Mouse (Mus musculus) MEL (cell line): ENCODE data around the gene Cacna1h.

Source experiments
- BHLHE40 ChIP-seq: IDR thresholded peaks from 2 replicates; pipeline ENCODE4 v1.6.1; 2012; ENCODE audit warnings: low read depth, mild to moderate bottlenecking, inconsistent platforms, low read length, improper control_type of control experiment, borderline replicate concordance
- CHD2 ChIP-seq: IDR thresholded peaks from 2 replicates; pipeline ENCODE4 v1.6.1; 2011; ENCODE audit warnings: low read length, improper control_type of control experiment
- CTCF ChIP-seq, 3 experiments: IDR thresholded peaks in 2 of 3; conservative IDR thresholded peaks in 1 of 3; 2 replicates each; pipeline ENCODE4 v1.5.1; 2011 to 2012; ENCODE audit warnings: low read length in 3 of 3, low read depth in 2 of 3, mild to moderate bottlenecking in 2 of 3, improper control_type of control experiment in 1 of 3, inconsistent platforms in 1 of 3, mixed read lengths in 1 of 3, moderate library complexity in 1 of 3; ENCODE audit not compliant: control insufficient read depth in 1 of 3, insufficient read depth in 1 of 3, poor library complexity in 1 of 3, severe bottlenecking in 1 of 3
- EP300 ChIP-seq, 2 experiments: IDR thresholded peaks; 2 replicates each; pipeline ENCODE4 v1.6.1; 2011; ENCODE audit warnings: improper control_type of control experiment in 2 of 2, low read length in 2 of 2, low read depth in 1 of 2, mild to moderate bottlenecking in 1 of 2
- JUND ChIP-seq: IDR thresholded peaks from 2 replicates; pipeline ENCODE4 v1.6.1; 2011; ENCODE audit warnings: low read depth, mild to moderate bottlenecking, improper control_type of control experiment, low read length
- MAFK ChIP-seq: IDR thresholded peaks from 2 replicates; pipeline ENCODE4 v1.6.1; 2011; ENCODE audit warnings: low read depth, mild to moderate bottlenecking, low read length, improper control_type of control experiment, borderline replicate concordance
- MYB ChIP-seq: IDR thresholded peaks from 2 replicates; pipeline ENCODE4 v1.6.1; 2011; ENCODE audit warnings: mild to moderate bottlenecking, low read depth, low read length, improper control_type of control experiment
- POLR2A ChIP-seq, 2 experiments: IDR thresholded peaks; 2 replicates each; pipeline ENCODE4 v1.6.1; 2011 to 2012; ENCODE audit warnings: low read length in 2 of 2, mild to moderate bottlenecking in 2 of 2, control low read depth in 1 of 2, improper control_type of control experiment in 1 of 2, low read depth in 1 of 2, moderate library complexity in 1 of 2; ENCODE audit not compliant: control insufficient read depth in 1 of 2, insufficient read depth in 1 of 2, poor library complexity in 1 of 2
- SIN3A ChIP-seq: IDR thresholded peaks from 2 replicates; pipeline ENCODE4 v1.6.1; 2012; ENCODE audit warnings: low read length, improper control_type of control experiment, inconsistent platforms
- ZC3H11A ChIP-seq: IDR thresholded peaks from 2 replicates; pipeline ENCODE4 v1.6.1; 2012; ENCODE audit warnings: low read depth, mild to moderate bottlenecking, inconsistent platforms, low read length, improper control_type of control experiment
- ZNF384 ChIP-seq: IDR thresholded peaks from 2 replicates; pipeline ENCODE4 v1.6.1; 2012; ENCODE audit warnings: low read depth, mild to moderate bottlenecking, inconsistent platforms, low read length, improper control_type of control experiment

DNA sequence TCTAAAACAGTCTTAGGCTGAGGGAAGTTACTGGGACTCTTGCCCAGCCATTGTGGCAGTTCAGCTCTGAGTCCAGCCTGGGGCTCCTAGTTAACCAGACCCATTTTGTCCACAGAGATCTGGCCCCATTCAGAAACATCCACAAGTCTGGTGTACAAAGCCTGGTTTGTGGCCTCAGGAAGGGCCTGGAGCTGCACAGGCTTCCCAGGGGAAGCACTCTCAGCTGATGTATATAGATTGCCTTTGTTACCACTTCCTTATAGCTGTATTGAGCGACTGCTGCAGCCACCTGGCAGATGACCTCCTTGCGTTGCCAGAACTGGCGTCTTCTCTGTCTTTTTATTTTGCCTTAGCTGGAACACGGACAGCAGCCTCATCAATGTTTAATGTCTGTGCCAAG, 11.5 kb upstream of the Cacna1h start:
- TF ChIP-seq MYB (no peak), POLR2A (IDR thresholded peaks at IDR 0.05; ENCODE audit: control insufficient read depth in 1 of 2, insufficient read depth in 1 of 2, low read depth in 1 of 2, low read length in 2 of 2, poor library complexity in 1 of 2) (no peak), EP300 (IDR thresholded peaks at IDR 0.05; ENCODE audit: low read depth in 1 of 2, low read length in 2 of 2) (no peak), CTCF (IDR thresholded peaks at IDR 0.05 in 2 of 3, conservative IDR thresholded peaks at IDR 0.05 in 1 of 3; ENCODE audit: control insufficient read depth in 1 of 3, insufficient read depth in 1 of 3, low read depth in 2 of 3, low read length in 3 of 3, poor library complexity in 1 of 3, severe bottlenecking in 1 of 3) (no peak), MAFK (no peak), BHLHE40 (no peak), CHD2 (no peak), ZNF384 (no peak), ZC3H11A (no peak), SIN3A (no peak), JUND (no peak)
